Mouse (Mus musculus) lung, embryonic 16.5 days (tissue): ENCODE data around the gene Kcnj10. TPM values are rescaled to one million over a fixed set of nuclear protein-coding genes. Genes with fewer than 3 reads are reported as not detected.

ENCODE experiments used
- ATAC-seq: fragments of 200-750 bp; cut with Nextera tagmentation; 2 replicates; pipeline ENCODE4 v1.8.0; 2017; ENCODE audit warnings: low read depth, mild to moderate bottlenecking, moderate library complexity
- H3K27ac ChIP-seq: fragments of 300-500 bp; sonication (generic); 2 replicates; pipeline ENCODE4 v1.5.1; 2014; ENCODE audit warnings: mild to moderate bottlenecking, control low read depth, low read length
- H3K27me3 ChIP-seq: fragments of 300-500 bp; sonication (generic); 2 replicates; pipeline ENCODE4 v1.6.1; 2014; ENCODE audit warnings: low read depth, low read length, mixed read lengths; ENCODE audit not compliant: control insufficient read depth, insufficient read depth
- H3K36me3 ChIP-seq: fragments of 300-500 bp; sonication (generic); 2 replicates; pipeline ENCODE4 v1.6.1; 2014; ENCODE audit warnings: low read length; ENCODE audit not compliant: control insufficient read depth, insufficient read depth
- H3K4me1 ChIP-seq: fragments of 300-500 bp; sonication (generic); replicated peaks from 2 replicates; pipeline ENCODE4 v1.6.1; 2014; ENCODE audit warnings: low read length, mixed read lengths; ENCODE audit not compliant: control insufficient read depth, insufficient read depth
- H3K4me2 ChIP-seq: fragments of 300-500 bp; sonication (generic); 2 replicates; pipeline ENCODE4 v1.6.1; 2014; ENCODE audit warnings: low read depth, low read length, control low read depth
- H3K4me3 ChIP-seq: fragments of 300-500 bp; sonication (generic); 2 replicates; pipeline ENCODE4 v1.5.1; 2014; ENCODE audit warnings: mild to moderate bottlenecking, low read length, control low read depth
- H3K9ac ChIP-seq: fragments of 300-500 bp; sonication (generic); 2 replicates; pipeline ENCODE4 v1.6.1; 2014; ENCODE audit warnings: low read length, control low read depth
- H3K9me3 ChIP-seq: fragments of 300-500 bp; sonication (generic); 2 replicates; pipeline ENCODE4 v1.6.1; 2016; ENCODE audit warnings: low read length; ENCODE audit not compliant: control insufficient read depth
- WGBS: fragments of 180-500 bp; shearing (Covaris S2); extraction: QIAGEN DNeasy Blood & Tissue Kit; methylation state at CpG from one replicate; pipeline ENCODE4 v1.1.7; 2014; 5-methylcytosine and 5-hydroxymethylcytosine counted together
- polyA plus RNA-seq: library from polyadenylated mRNA; unstranded; fragments of >200 nt; fragmentation: Nextera tagmentation; extraction: Ambion mirVana; gene quantifications from 2 replicates; pipeline ENCODE4 v1.2.1, GENCODE M21; 2015

Gene Kcnj10
- polyA plus RNA-seq, 1 experiment from 2014 or later, result 0.20 TPM

- no peak overlapping the region for H3K27ac ChIP-seq
- H3K4me1 ChIP-seq, result no peaks in the 10 kb centered on the region
- H3K27me3 ChIP-seq, result no peaks in the 10 kb centered on the region
- H3K9ac ChIP-seq, result no peak overlapping the region
- 11% methylated on average over 1 of the region's 1 CpGs for WGBS
- no peak overlapping the region for H3K4me3 ChIP-seq
- H3K4me2 ChIP-seq, result no peak overlapping the region
- H3K36me3 ChIP-seq, result no peaks in the 10 kb centered on the region
- H3K9me3 ChIP-seq, result no peaks in the 10 kb centered on the region
- ATAC-seq, result peak; percentile 34; the same call in 1 of the 2 replicates
Measured at GRCm38 (mm10) chr1:172423393-172423792, 82.4 kb downstream of the Kcnj10 start.

Other genes starting within 250 kb of the Kcnj10 start
- gene Pex19, start 214.5 kb upstream of the Kcnj10 start, polyA plus RNA-seq, result 124 and 128 TPM in 2 replicates
- 133 and 141 TPM in 2 replicates for gene Dcaf8, start 193.1 kb upstream of the Kcnj10 start, polyA plus RNA-seq
- gene Pea15a, start 134.4 kb upstream of the Kcnj10 start, polyA plus RNA-seq, result 139 and 147 TPM in 2 replicates
- gene Casq1, start 121.3 kb upstream of the Kcnj10 start, polyA plus RNA-seq, result 7.9 and 15.3 TPM in 2 replicates
- gene Atp1a4, start 82.8 kb upstream of the Kcnj10 start, polyA plus RNA-seq, result not detected in 2 replicates
- 42.5 and 46.0 TPM in 2 replicates for gene Igsf8, start 79.6 kb upstream of the Kcnj10 start, polyA plus RNA-seq
- gene Atp1a2, start 43.1 kb upstream of the Kcnj10 start, polyA plus RNA-seq, result 6.2 and 6.7 TPM in 2 replicates
- gene Kcnj9, start 11.9 kb upstream of the Kcnj10 start, polyA plus RNA-seq, result not detected in 2 replicates
- gene Pigm, start 35.3 kb downstream of the Kcnj10 start, polyA plus RNA-seq, result 5.0 and 6.2 TPM in 2 replicates
- gene Slamf9, start 134.1 kb downstream of the Kcnj10 start, polyA plus RNA-seq, result 0.57 and 0.64 TPM in 2 replicates
- gene Igsf9, start 140.6 kb downstream of the Kcnj10 start, polyA plus RNA-seq, result 17.4 and 20.4 TPM in 2 replicates
- 662 and 695 TPM in 2 replicates for gene Tagln2, start 158.8 kb downstream of the Kcnj10 start, polyA plus RNA-seq
- gene Cfap45, start 179.6 kb downstream of the Kcnj10 start, polyA plus RNA-seq, result 15.4 and 19.2 TPM in 2 replicates
- 0.11 and 0.34 TPM in 2 replicates for gene Vsig8, start 214.7 kb downstream of the Kcnj10 start, polyA plus RNA-seq
- 0.21 TPM in 1 of 2 replicates, not detected in the other for gene Slamf8, start 249.4 kb downstream of the Kcnj10 start, polyA plus RNA-seq